ENCODE assay signal across 25 mouse cellular contexts in the genomic region with DNA sequence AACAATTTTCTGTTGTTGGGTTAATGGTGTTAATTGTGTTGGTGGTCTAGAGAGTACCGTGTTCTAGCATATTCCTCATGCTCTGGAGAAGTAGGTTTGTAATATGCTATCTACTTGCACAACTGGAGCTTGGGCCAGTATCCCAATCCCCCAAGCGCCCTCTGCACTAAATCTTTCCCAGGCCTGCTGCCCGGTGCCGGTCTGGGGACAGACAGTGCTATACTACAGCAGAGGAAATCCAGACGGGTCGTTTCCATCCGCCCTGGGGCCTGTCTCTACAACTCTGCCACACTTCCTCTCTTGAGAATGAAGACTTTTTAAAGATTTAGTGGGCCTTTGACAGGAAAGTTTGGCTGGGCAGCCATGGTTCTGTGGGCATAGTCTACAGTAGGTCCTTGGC. TPM values are rescaled to one million over a fixed set of nuclear protein-coding genes. Genes with fewer than 3 reads are reported as not detected.
DNase-seq lines count a peak whose midpoint lies in the region; ATAC-seq lines count a peak whose summit lies in the region.
"Had no signal": no experiment of that assay in that cellular context is flagged by ENCODE, and none has a peak within 500 bp of the region (broad histone marks: within the 10 kb centered on the region; RNA-seq: fewer than 3 reads in every experiment).

No protein-coding gene starts in this region.

- H3K36me3 ChIP-seq in heart, embryonic 10.5 days, result peaks cover 97% of the 10 kb centered on the region

- no peaks in the 10 kb centered on the region for H3K27me3 ChIP-seq in heart, embryonic 10.5 days (ENCODE audit: insufficient read depth, poor library complexity, severe bottlenecking)
- H3K27me3 ChIP-seq: embryonic facial prominence, embryonic 12.5 days; forebrain, embryonic 12.5 days; heart, embryonic 15.5 days; hindbrain, embryonic 12.5 days had no signal

- no peaks in the 10 kb centered on the region for H3K9me3 ChIP-seq in heart, embryonic 10.5 days
- H3K9me3 ChIP-seq: embryonic facial prominence, embryonic 12.5 days; forebrain, embryonic 12.5 days; heart, embryonic 15.5 days; hindbrain, embryonic 12.5 days had no signal

- ATAC-seq in erythroblast, adult 5-6 weeks (replicated peaks; ENCODE audit: low FRiP score, poor library complexity, severe bottlenecking), result no peak
- ATAC-seq: forebrain, embryonic 16.5 days; hindbrain, embryonic 16.5 days; inflammation-experienced regulatory T-cells, adult 6 months; intestine, postnatal 0 days had no signal

- H3K4me3 ChIP-seq in heart, embryonic 10.5 days, result no peak overlapping the region
- H3K4me3 ChIP-seq: embryonic facial prominence, embryonic 12.5 days; forebrain, embryonic 12.5 days; heart, embryonic 15.5 days; hindbrain, embryonic 12.5 days had no signal

- no peak overlapping the region for H3K27ac ChIP-seq in heart, embryonic 10.5 days
- H3K27ac ChIP-seq: embryonic facial prominence, embryonic 12.5 days; forebrain, embryonic 12.5 days; heart, embryonic 15.5 days; hindbrain, embryonic 12.5 days had no signal

- WGBS in heart, embryonic 10.5 days, result 87% methylated on average over 7 of the region's 7 CpGs

- 0 out of 2 replicates have a peak, but pooled peaks cover 3% of the 10 kb centered on the region for H3K4me1 ChIP-seq in heart, embryonic 10.5 days
- H3K4me1 ChIP-seq: embryonic facial prominence, embryonic 12.5 days; forebrain, embryonic 12.5 days; hindbrain, embryonic 12.5 days had no signal

- peak; percentile 66 for DNase-seq in adrenal gland, postnatal 10 days
- no peak for DNase-seq in adrenal gland, postnatal 25 days
- peak; percentile 70 for DNase-seq in heart, embryonic 10.5 days (ENCODE audit: low spot score)
- DNase-seq in heart, postnatal 4 days, result no peak
- DNase-seq in kidney, postnatal 14 days, result peak; percentile 61
- DNase-seq in kidney, adult 18-20 months, result no peak
- peak; percentile 73 for DNase-seq in adipocyte (ENCODE audit: low spot score)
- DNase-seq: cerebellum, adult 11 months; cerebellum, adult 8-10 months; cerebellum, postnatal 25 days; gastrocnemius, postnatal 14 days; heart, postnatal 36 days had no signal

RNA-seq across cellular contexts. Expression of a gene that starts 30.4 kb away (rescaled TPM):
- total RNA-seq in adrenal gland, postnatal 10 days (2021), result under 1 TPM in 1 of 2 experiments, not detected in 1; 0.18 TPM
- not detected in 2 replicates for total RNA-seq in adrenal gland, postnatal 25 days (2021)
- polyA plus RNA-seq in heart, embryonic 10.5 days (2016; fragmentation: Nextera tagmentation; extraction: Ambion mirVana), result not detected in 2 replicates
- not detected for total RNA-seq in heart, postnatal 4 days (2021)
- total RNA-seq in erythroblast, adult 5-6 weeks (2015; ENCODE audit: low replicate concordance), result not detected in 2 replicates
- total RNA-seq in erythroblast, adult 5-6 weeks (2017; ENCODE audit: low replicate concordance), result not detected in 2 replicates
- total RNA-seq: adrenal gland, adult 18-20 months; granulocyte monocyte progenitor cell, adult 5-6 weeks; heart, postnatal 36 days; MEL had no signal
- polyA plus RNA-seq: embryonic facial prominence, embryonic 12.5 days; forebrain, embryonic 12.5 days; forebrain, embryonic 16.5 days; frontal cortex, adult 2 months; heart, embryonic 15.5 days; hindbrain, embryonic 12.5 days; inflammation-experienced regulatory T-cells, adult 6 months had no signal

RNA-seq across cellular contexts. Expression of a gene that starts 30.8 kb away (rescaled TPM):
- 100 to 1,000 TPM; 102 to 143 TPM for total RNA-seq in adrenal gland, postnatal 10 days (2021)
- 97.7 and 112 TPM in 2 replicates for total RNA-seq in adrenal gland, postnatal 25 days (2021)
- 70.4 and 73.3 TPM in 2 replicates for polyA plus RNA-seq in heart, embryonic 10.5 days (2016; fragmentation: Nextera tagmentation; extraction: Ambion mirVana)
- 100 to 1,000 TPM; 246 to 255 TPM for total RNA-seq in heart, postnatal 4 days (2021)
- total RNA-seq in erythroblast, adult 5-6 weeks (2015; ENCODE audit: low replicate concordance), result 139 and 182 TPM in 2 replicates
- total RNA-seq in erythroblast, adult 5-6 weeks (2017; ENCODE audit: low replicate concordance), result 218 and 250 TPM in 2 replicates

RNA-seq across cellular contexts. Expression of a gene that starts 50.1 kb away (rescaled TPM):
- under 1 TPM in 1 of 2 experiments, not detected in 1; 0.90 TPM for total RNA-seq in adrenal gland, postnatal 10 days (2021)
- total RNA-seq in adrenal gland, postnatal 25 days (2021), result not detected in 2 replicates
- 0.15 and 0.23 TPM in 2 replicates for polyA plus RNA-seq in heart, embryonic 10.5 days (2016; fragmentation: Nextera tagmentation; extraction: Ambion mirVana)
- under 1 TPM in 1 of 2 experiments, not detected in 1; 0.14 TPM for total RNA-seq in heart, postnatal 4 days (2021)
- total RNA-seq in erythroblast, adult 5-6 weeks (2015; ENCODE audit: low replicate concordance), result not detected in 2 replicates
- not detected in 2 replicates for total RNA-seq in erythroblast, adult 5-6 weeks (2017; ENCODE audit: low replicate concordance)
- total RNA-seq: adrenal gland, adult 18-20 months; granulocyte monocyte progenitor cell, adult 5-6 weeks had no signal
- polyA plus RNA-seq: forebrain, embryonic 12.5 days; heart, embryonic 15.5 days; inflammation-experienced regulatory T-cells, adult 6 months had no signal

RNA-seq across cellular contexts. Expression of a gene that starts 59.6 kb away (rescaled TPM):
- total RNA-seq in adrenal gland, postnatal 10 days (2021), result 10 to 100 TPM; 19.5 to 21.0 TPM
- total RNA-seq in adrenal gland, postnatal 25 days (2021), result 3.8 and 4.0 TPM in 2 replicates
- 3.2 and 3.9 TPM in 2 replicates for polyA plus RNA-seq in heart, embryonic 10.5 days (2016; fragmentation: Nextera tagmentation; extraction: Ambion mirVana)
- total RNA-seq in heart, postnatal 4 days (2021), result 10 to 100 TPM; 26.9 to 28.3 TPM
- total RNA-seq in erythroblast, adult 5-6 weeks (2015; ENCODE audit: low replicate concordance), result 0.21 TPM in 1 of 2 replicates, not detected in the other
- not detected in 2 replicates for total RNA-seq in erythroblast, adult 5-6 weeks (2017; ENCODE audit: low replicate concordance)
- total RNA-seq: granulocyte monocyte progenitor cell, adult 5-6 weeks; MEL had no signal

Comparison
In these comparisons a context has a peak if more than half of its experiments do, and no peak if none do; other contexts are left out.
1. DNase-seq: peak in adrenal gland, postnatal 10 days (single experiment), heart, embryonic 10.5 days (single experiment), kidney, postnatal 14 days (single experiment) and adipocyte (single experiment); none in adrenal gland, postnatal 25 days (single experiment), heart, postnatal 4 days (single experiment) and kidney, adult 18-20 months (single experiment).